Mouse (Mus musculus) heart, postnatal 0 days (tissue): ENCODE data around the gene Arl8a.

Experiments used
- CTCF ChIP-seq: IDR thresholded peaks from 2 replicates; pipeline ENCODE4 v1.5.1; 2016; ENCODE audit warnings: antibody characterized with exemption, control low read depth, low read depth
- EP300 ChIP-seq: IDR thresholded peaks from 2 replicates; pipeline ENCODE4 v1.6.1; 2016; ENCODE audit warnings: antibody characterized with exemption, low read depth

GRCm38 (mm10) chr1:135198412-135198811 lies 51.8 kb downstream of the Arl8a start:
- TF ChIP-seq CTCF (no peak), EP300 (no peak)
